Mouse (Mus musculus) spleen, adult 2 months (tissue): ENCODE results near the gene Mbtps2. TPM values are rescaled to one million over a fixed set of nuclear protein-coding genes. Genes with fewer than 3 reads are reported as not detected.
A peak's percentile ranks its signal among the peaks of the same experiment; 100 is the strongest.

Experiments
- DNase-seq, 2 experiments: peaks; one replicate each; pipeline versions ENCODE4 v3.0.0 to v3.0.0-alpha.2; 2012 to 2021; ENCODE audit warnings: low spot score in 2 of 2, low read depth in 1 of 2
- H3K27ac ChIP-seq: fragments of 200-500 bp; 2 replicates; pipeline ENCODE4 v1.5.1; 2012; ENCODE audit warnings: low read length, inconsistent platforms; ENCODE audit not compliant: insufficient read depth
- H3K27me3 ChIP-seq: fragments of 200-500 bp; 2 replicates; pipeline ENCODE4 v1.6.1; 2012; ENCODE audit warnings: mild to moderate bottlenecking, moderate library complexity, low read length, inconsistent platforms; ENCODE audit not compliant: control insufficient read depth, insufficient read depth
- H3K36me3 ChIP-seq: fragments of 200-500 bp; 2 replicates; pipeline ENCODE4 v1.6.1; 2012; ENCODE audit warnings: mild to moderate bottlenecking, low read length, inconsistent platforms; ENCODE audit not compliant: control insufficient read depth, insufficient read depth
- H3K4me1 ChIP-seq: fragments of 200-500 bp; 2 replicates; pipeline ENCODE4 v1.6.1; 2011; ENCODE audit warnings: inconsistent platforms; ENCODE audit not compliant: control insufficient read depth, insufficient read depth, insufficient read length
- H3K4me3 ChIP-seq: fragments of 200-500 bp; 2 replicates; pipeline ENCODE4 v1.5.1; 2011; ENCODE audit warnings: mild to moderate bottlenecking, inconsistent platforms; ENCODE audit not compliant: insufficient read depth, insufficient read length; ENCODE audit errors: extremely low read depth
- CTCF ChIP-seq: fragments of 200-500 bp; IDR thresholded peaks from 2 replicates; pipeline ENCODE4 v1.5.1; 2011; ENCODE audit warnings: mild to moderate bottlenecking, inconsistent platforms; ENCODE audit not compliant: insufficient read depth, insufficient read length, insufficient replicate concordance; ENCODE audit errors: extremely low read depth
- POLR2A ChIP-seq: fragments of 200-500 bp; IDR thresholded peaks from 2 replicates; pipeline ENCODE4 v1.6.1; 2011; ENCODE audit warnings: low read depth, low read length, inconsistent platforms
- WGBS: fragments of 180-500 bp; shearing (Covaris S2); methylation state at CpG from one replicate; pipeline ENCODE4 v1.1.7; 2018; 5-methylcytosine and 5-hydroxymethylcytosine counted together
- polyA plus RNA-seq: library from polyadenylated mRNA; depleted of rRNA; stranded (reverse); fragments of >200 nt; gene quantifications from 2 replicates; pipeline ENCODE4 v1.2.3, GENCODE M21; 2012; rRNA removed

The Mbtps2 gene
- polyA plus RNA-seq, result 5.3 and 7.6 TPM in 2 replicates

DNA sequence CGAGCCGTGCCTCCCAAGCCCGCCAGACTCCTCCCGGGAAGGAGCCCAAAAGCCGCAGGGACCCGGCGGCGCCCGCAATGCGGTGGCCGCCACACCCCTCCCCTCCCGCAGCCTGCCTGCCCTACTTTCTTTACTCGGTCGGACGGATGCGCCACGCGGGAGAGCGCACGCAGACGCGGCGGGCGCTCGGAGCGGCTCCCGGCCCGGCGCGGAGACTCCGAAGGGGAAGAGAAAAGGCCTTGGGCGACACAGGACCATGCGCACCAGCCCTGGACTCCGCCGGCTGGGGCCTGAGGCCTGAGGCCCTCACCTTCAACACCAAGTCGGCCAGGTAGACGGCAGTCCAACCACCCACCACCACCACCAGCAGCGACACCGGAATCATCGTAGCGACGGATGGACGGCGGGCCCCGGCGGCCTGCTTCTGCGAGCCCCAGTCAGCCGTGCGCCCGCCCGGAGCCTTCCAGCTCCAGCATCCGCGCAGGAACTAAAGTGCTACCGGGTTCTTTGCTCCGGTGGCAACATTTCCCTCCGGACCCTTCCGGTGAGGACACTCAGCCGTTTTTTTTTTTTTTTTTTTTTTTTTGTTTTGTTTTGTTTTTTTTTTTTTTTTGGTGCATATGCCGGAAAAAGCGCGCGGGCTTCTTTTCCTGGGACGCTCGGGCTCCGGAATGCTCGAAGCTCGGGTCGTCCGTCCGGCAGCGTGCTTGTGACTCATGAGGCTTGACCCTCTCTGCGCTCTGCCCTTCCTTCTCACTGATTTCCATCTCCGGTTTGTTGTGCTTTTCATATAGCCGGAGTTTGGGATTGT is at the start of gene Mbtps2:
Mbtps2 (minus strand) TSS at position 530 of the 811 bp plus-strand sequence.
- no peak for TF ChIP-seq CTCF
- no peak for TF ChIP-seq POLR2A
- DNase-seq, result peak; percentile 36 to 49
- no peaks in the 10 kb centered on the region for H3K36me3 ChIP-seq
- H3K27me3 ChIP-seq, result no peaks in the 10 kb centered on the region
- 22% methylated on average over 73 of the region's 74 CpGs for WGBS
- H3K4me3 ChIP-seq, result peak within 1 kb of the TSS; percentile 92
- peak within 1 kb of the TSS; percentile 96 for H3K27ac ChIP-seq
- H3K4me1 ChIP-seq, result peaks cover 2% of the 10 kb centered on the region; the same call in 1 of the 2 replicates

DNA sequence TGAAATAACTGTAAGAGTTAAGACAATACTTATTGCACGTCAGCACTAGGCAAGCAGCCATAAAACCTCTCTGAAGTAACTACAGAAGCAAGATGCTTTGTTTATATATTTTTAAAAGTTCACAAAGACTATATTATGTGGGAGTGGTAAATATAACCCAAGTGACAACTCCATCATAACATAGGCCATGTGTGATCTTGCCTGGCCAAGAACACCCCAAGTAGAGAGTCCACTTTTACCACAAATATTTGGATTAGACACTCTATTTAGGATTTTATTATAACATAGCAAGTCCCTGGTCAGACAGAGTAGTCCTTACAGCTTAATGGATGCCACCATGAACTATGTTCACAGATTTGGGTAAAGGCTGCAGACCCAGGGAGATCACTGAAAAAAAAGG is 47.9 kb upstream of the Mbtps2 start:
- DNase-seq, result no peak
- no peak overlapping the region for H3K4me3 ChIP-seq
- WGBS, result 85% methylated on average over 1 of the region's 1 CpGs

DNA sequence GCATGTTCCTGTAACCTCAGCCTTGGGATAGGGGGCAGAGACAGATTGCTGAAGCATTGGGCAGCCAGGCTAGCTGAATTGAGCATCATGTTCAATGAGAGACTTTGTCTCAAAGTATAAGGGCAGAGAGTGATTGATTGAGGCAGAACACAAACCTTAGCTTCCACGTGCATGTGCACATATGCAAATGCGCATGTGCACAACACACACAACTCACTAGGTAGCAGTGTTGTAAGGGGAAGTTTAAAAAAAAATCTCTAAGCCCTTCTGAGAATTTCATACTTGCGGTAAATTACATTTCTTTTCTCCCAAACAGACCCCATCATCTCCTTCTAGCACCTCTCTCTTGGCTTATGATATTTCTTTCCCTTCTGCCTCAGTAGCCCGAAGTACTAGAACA is 46.2 kb upstream of the Mbtps2 start:
- no peak overlapping the region for H3K4me3 ChIP-seq

More for the DNA sequence above, 47.9 kb upstream of the Mbtps2 start:
- H3K27ac ChIP-seq, result no peak overlapping the region
- no peaks in the 10 kb centered on the region for H3K27me3 ChIP-seq
- H3K36me3 ChIP-seq, result no peaks in the 10 kb centered on the region
- H3K4me1 ChIP-seq, result no peaks in the 10 kb centered on the region
- TF ChIP-seq CTCF, result no peak
- no peak for TF ChIP-seq POLR2A

DNA sequence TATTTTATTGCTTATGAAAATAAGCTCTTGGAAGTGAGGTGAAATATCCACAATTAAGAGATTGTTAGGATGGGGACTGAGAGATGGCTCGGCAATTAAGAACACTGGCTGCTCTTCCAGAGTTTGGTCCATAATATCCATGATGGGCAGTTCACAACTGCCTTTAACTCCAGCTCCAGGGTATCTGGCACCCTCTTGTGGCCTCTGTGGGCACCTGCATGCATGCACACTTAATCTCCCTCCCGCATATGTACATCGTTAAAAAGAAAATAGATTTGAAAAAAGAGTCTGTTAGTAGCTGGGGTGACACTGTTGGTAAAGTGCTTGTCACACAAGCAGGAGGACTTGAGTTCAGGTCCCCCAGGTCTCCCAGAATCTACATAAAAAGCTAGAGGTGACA is 45.8 kb upstream of the Mbtps2 start:
- H3K4me1 ChIP-seq, result no peaks in the 10 kb centered on the region
- no peak overlapping the region for H3K27ac ChIP-seq
- WGBS, result 20% methylated on average over 3 of the region's 3 CpGs
- H3K36me3 ChIP-seq, result no peaks in the 10 kb centered on the region
- no peak overlapping the region for H3K4me3 ChIP-seq
- no peaks in the 10 kb centered on the region for H3K27me3 ChIP-seq
- peak in 1 of 2 experiments; percentile 29 for DNase-seq
- TF ChIP-seq CTCF, result peak; percentile 43; the same call in 1 of the 2 replicates
- TF ChIP-seq POLR2A, result no peak

More for the DNA sequence above, 46.2 kb upstream of the Mbtps2 start:
- Histone ChIP-seq H3K4me1 (no peaks in the 10 kb centered on the region), H3K36me3 (no peaks in the 10 kb centered on the region), H3K27ac (no peak overlapping the region), H3K27me3 (no peaks in the 10 kb centered on the region)
- no peak for DNase-seq
- TF ChIP-seq CTCF (no peak), POLR2A (no peak)
- WGBS, result 59% methylated on average over 4 of the region's 4 CpGs

DNA sequence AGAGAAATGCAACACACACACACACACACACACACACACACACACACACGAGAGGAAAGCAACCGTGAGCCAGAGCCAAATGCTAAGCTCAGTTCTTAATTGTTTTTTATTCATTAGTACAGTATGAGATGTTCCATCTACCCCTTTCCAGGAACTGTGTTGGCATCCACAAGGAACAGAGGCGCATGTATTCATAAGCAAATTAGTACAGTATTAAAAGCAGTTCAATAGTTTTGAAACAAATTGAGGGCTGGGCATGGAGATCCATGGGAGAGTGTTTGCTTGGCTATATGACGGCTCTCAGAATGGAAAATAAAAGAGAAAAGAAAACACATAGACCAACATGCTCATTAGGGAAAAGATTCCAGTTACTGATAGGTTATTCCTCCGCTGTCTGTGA is 44.3 kb upstream of the Mbtps2 start:
- no peak overlapping the region for H3K27ac ChIP-seq
- no peak for DNase-seq
- no peaks in the 10 kb centered on the region for H3K27me3 ChIP-seq
- no peaks in the 10 kb centered on the region for H3K4me1 ChIP-seq
- no peak overlapping the region for H3K4me3 ChIP-seq
- WGBS, result 87% methylated on average over 5 of the region's 5 CpGs
- no peaks in the 10 kb centered on the region for H3K36me3 ChIP-seq
- TF ChIP-seq CTCF (no peak), POLR2A (no peak)

DNA sequence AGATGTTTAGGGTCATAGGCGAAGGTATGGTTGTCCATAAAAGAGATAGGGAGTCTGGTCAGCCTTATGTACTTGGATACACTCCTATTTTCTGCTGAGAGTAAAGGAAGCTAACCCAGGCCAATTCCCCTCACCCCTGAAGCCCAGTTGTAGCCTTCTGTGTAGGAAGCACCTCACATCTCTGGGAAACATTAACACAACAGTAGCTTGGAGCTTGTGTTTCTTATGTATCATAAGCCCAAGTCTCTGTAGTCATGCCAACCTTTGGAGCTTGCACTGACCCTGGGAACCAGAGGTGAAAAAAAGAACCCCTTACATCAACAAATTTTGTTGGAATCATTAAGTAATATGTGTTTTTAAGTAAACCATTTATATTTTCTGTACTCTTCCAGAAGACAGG is 38.7 kb upstream of the Mbtps2 start:
- TF ChIP-seq CTCF, result no peak
- no peak for TF ChIP-seq POLR2A
- WGBS, result 52% methylated on average over 1 of the region's 1 CpGs
- Histone ChIP-seq H3K4me3 (no peak overlapping the region), H3K36me3 (no peaks in the 10 kb centered on the region), H3K27ac (no peak overlapping the region), H3K4me1 (no peaks in the 10 kb centered on the region), H3K27me3 (no peaks in the 10 kb centered on the region)
- DNase-seq, result no peak
